Mouse (Mus musculus) CH12.LX (cell line): ENCODE results near the gene Fkbp4. TPM values are rescaled to one million over a fixed set of nuclear protein-coding genes. Genes with fewer than 3 reads are reported as not detected.

Experiments
- DNase-seq: peaks from one replicate; pipeline ENCODE4 v3.0.0-alpha.2; 2013; ENCODE audit errors: extremely low read depth
- H3K27ac ChIP-seq: 2 replicates; pipeline ENCODE4 v1.5.1; 2012; ENCODE audit warnings: low read depth, mild to moderate bottlenecking, control low read depth, moderate library complexity; ENCODE audit not compliant: insufficient read depth
- H3K27me3 ChIP-seq: replicated peaks from 2 replicates; pipeline ENCODE3; 2012; ENCODE audit warnings: inconsistent platforms
- H3K36me3 ChIP-seq, 2 experiments: replicated peaks in 1 of 2; 2 replicates each; pipeline versions ENCODE3 to v1.6.1; 2012; ENCODE audit warnings: inconsistent platforms in 1 of 2, low read length in 1 of 2, mild to moderate bottlenecking in 1 of 2, mixed read lengths in 1 of 2, moderate library complexity in 1 of 2; ENCODE audit not compliant: control insufficient read depth in 1 of 2, insufficient read depth in 1 of 2
- H3K4me1 ChIP-seq, 2 experiments: 2 replicates each; pipeline ENCODE4 v1.6.1; 2012; ENCODE audit warnings: inconsistent platforms in 1 of 2, moderate library complexity in 1 of 2; ENCODE audit not compliant: insufficient read depth in 2 of 2, control insufficient read depth in 1 of 2
- H3K4me2 ChIP-seq: 2 replicates; pipeline ENCODE4 v1.6.1; 2012; ENCODE audit warnings: low read depth, mild to moderate bottlenecking, control low read depth; ENCODE audit not compliant: poor library complexity, insufficient read depth, severe bottlenecking
- H3K4me3 ChIP-seq, 3 experiments: fragments of 150-350 bp in 1 of 3; sonication (generic) in 1 of 3; replicated peaks in 1 of 3; 2 replicates each; pipeline versions ENCODE3 to v1.5.1; 2011 to 2012; ENCODE audit warnings: low read depth in 2 of 3, low read length in 2 of 3, mild to moderate bottlenecking in 2 of 3, moderate library complexity in 2 of 3, control low read depth in 1 of 3, improper control_type of control experiment in 1 of 3, inconsistent platforms in 1 of 3, mixed read lengths in 1 of 3; ENCODE audit not compliant: poor library complexity in 1 of 3
- H3K79me2 ChIP-seq: replicated peaks from 2 replicates; pipeline ENCODE4 v1.6.1; 2012; ENCODE audit warnings: mild to moderate bottlenecking, moderate library complexity; ENCODE audit not compliant: control insufficient read depth, poor library complexity, insufficient read depth, severe bottlenecking; ENCODE audit errors: extremely low read depth
- H3K9ac ChIP-seq: 2 replicates; pipeline ENCODE4 v1.6.1; 2012; ENCODE audit warnings: low read depth, mild to moderate bottlenecking, control low read depth, moderate library complexity; ENCODE audit not compliant: insufficient read depth
- H3K9me3 ChIP-seq: replicated peaks from 2 replicates; pipeline ENCODE3; 2012; ENCODE audit warnings: low read length, inconsistent platforms, mixed read lengths
- ELF1 ChIP-seq: IDR thresholded peaks from 2 replicates; pipeline ENCODE4 v1.6.1; 2014; ENCODE audit warnings: low read depth, mild to moderate bottlenecking, inconsistent platforms, low read length, improper control_type of control experiment
- EP300 ChIP-seq: IDR thresholded peaks from 2 replicates; pipeline ENCODE4 v1.6.1; 2011; ENCODE audit warnings: low read length, improper control_type of control experiment
- ETS1 ChIP-seq: conservative IDR thresholded peaks from 2 replicates; pipeline ENCODE4 v1.6.1; 2012; ENCODE audit warnings: low read depth, mild to moderate bottlenecking, inconsistent platforms, low read length, improper control_type of control experiment, moderate library complexity
- JUN ChIP-seq: IDR thresholded peaks from 2 replicates; pipeline ENCODE4 v1.6.1; 2011; ENCODE audit warnings: low read depth, mild to moderate bottlenecking, low read length, improper control_type of control experiment, moderate library complexity; ENCODE audit not compliant: insufficient read depth
- KAT2A ChIP-seq: IDR thresholded peaks from 2 replicates; pipeline ENCODE4 v1.6.1; 2012; ENCODE audit warnings: low read length, improper control_type of control experiment, inconsistent platforms; ENCODE audit not compliant: insufficient replicate concordance
- MAFK ChIP-seq: IDR thresholded peaks from 2 replicates; pipeline ENCODE4 v1.6.1; 2011; ENCODE audit warnings: low read length, improper control_type of control experiment; ENCODE audit not compliant: insufficient replicate concordance
- MAZ ChIP-seq: IDR thresholded peaks from 2 replicates; pipeline ENCODE4 v1.6.1; 2012; ENCODE audit warnings: low read depth, mild to moderate bottlenecking, inconsistent platforms, low read length, improper control_type of control experiment, moderate library complexity
- MYC ChIP-seq: IDR thresholded peaks from 2 replicates; pipeline ENCODE4 v1.6.1; 2011; ENCODE audit warnings: low read depth, mild to moderate bottlenecking, improper control_type of control experiment, low read length
- NELFE ChIP-seq: IDR thresholded peaks from 2 replicates; pipeline ENCODE4 v1.6.1; 2011; ENCODE audit warnings: low read depth, low read length, improper control_type of control experiment
- NRF1 ChIP-seq: IDR thresholded peaks from 2 replicates; pipeline ENCODE4 v1.6.1; 2014; ENCODE audit warnings: low read depth, mild to moderate bottlenecking, inconsistent platforms, low read length, improper control_type of control experiment, moderate library complexity
- PAX5 ChIP-seq: IDR thresholded peaks from 2 replicates; pipeline ENCODE4 v1.6.1; 2012; ENCODE audit warnings: low read length, inconsistent platforms, mixed read lengths
- POLR2A ChIP-seq: IDR thresholded peaks from 2 replicates; pipeline ENCODE4 v1.6.1; 2011; ENCODE audit warnings: low read depth, mild to moderate bottlenecking, improper control_type of control experiment, low read length
- RAD21 ChIP-seq: IDR thresholded peaks from 2 replicates; pipeline ENCODE4 v1.6.1; 2011; ENCODE audit warnings: low read depth, mild to moderate bottlenecking, low read length, improper control_type of control experiment, moderate library complexity
- RCOR1 ChIP-seq: conservative IDR thresholded peaks from 2 replicates; pipeline ENCODE4 v1.6.1; 2012; ENCODE audit warnings: low read depth, mild to moderate bottlenecking, inconsistent platforms, low read length, improper control_type of control experiment
- SMC3 ChIP-seq: IDR thresholded peaks from 2 replicates; pipeline ENCODE4 v1.6.1; 2011; ENCODE audit warnings: low read depth, low read length, improper control_type of control experiment
- TCF12 ChIP-seq: IDR thresholded peaks from 2 replicates; pipeline ENCODE4 v1.6.1; 2014; ENCODE audit warnings: low read depth, mild to moderate bottlenecking, inconsistent platforms, low read length, improper control_type of control experiment
- UBTF ChIP-seq: IDR thresholded peaks from 2 replicates; pipeline ENCODE4 v1.6.1; 2012; ENCODE audit warnings: low read depth, mild to moderate bottlenecking, inconsistent platforms, low read length, improper control_type of control experiment, moderate library complexity
- USF1 ChIP-seq: IDR thresholded peaks from 2 replicates; pipeline ENCODE4 v1.6.1; 2014; ENCODE audit warnings: low read depth, mild to moderate bottlenecking, inconsistent platforms, low read length, improper control_type of control experiment
- USF2 ChIP-seq: conservative IDR thresholded peaks from 2 replicates; pipeline ENCODE4 v1.6.1; 2011; ENCODE audit warnings: low read depth, low read length, improper control_type of control experiment
- dilution Hi-C: fragments of 300-500 bp; cut with MboI; formaldehyde crosslinking; loops from 2 replicates; pipeline ENCODE4 v1.14.3; 2020; ENCODE audit warnings: low sequenced_read_pairs; ENCODE audit not compliant: extremely low pct_unique_long_range_greater_than_20kb, extremely low pct_ligation_motif_present
- in situ Hi-C: fragments of 300-500 bp; cut with MboI; formaldehyde crosslinking; loops from 3 replicates; pipeline ENCODE4 v1.14.3; 2019; ENCODE audit warnings: low sequenced_read_pairs, low pct_ligation_motif_present, low pct_unique_long_range_greater_than_20kb, mixed read lengths
- polyA plus RNA-seq: library from polyadenylated mRNA; unstranded; fragments of >175 nt; gene quantifications from 2 replicates; pipeline ENCODE4 v1.2.1, GENCODE M21; 2012; ENCODE audit warnings: low read depth; ENCODE audit not compliant: insufficient read length
- total RNA-seq, 2 experiments: library from RNA; depleted of rRNA; stranded (reverse); fragments of 300-350 nt in 1 of 2; fragments of >200 nt in 1 of 2; gene quantifications; 2 replicates each; pipeline ENCODE4 v1.2.3; 2012 to 2014

Gene Fkbp4
- total and polyA plus RNA-seq, 3 experiments, result 198 to 304 (median 265) TPM

DNA sequence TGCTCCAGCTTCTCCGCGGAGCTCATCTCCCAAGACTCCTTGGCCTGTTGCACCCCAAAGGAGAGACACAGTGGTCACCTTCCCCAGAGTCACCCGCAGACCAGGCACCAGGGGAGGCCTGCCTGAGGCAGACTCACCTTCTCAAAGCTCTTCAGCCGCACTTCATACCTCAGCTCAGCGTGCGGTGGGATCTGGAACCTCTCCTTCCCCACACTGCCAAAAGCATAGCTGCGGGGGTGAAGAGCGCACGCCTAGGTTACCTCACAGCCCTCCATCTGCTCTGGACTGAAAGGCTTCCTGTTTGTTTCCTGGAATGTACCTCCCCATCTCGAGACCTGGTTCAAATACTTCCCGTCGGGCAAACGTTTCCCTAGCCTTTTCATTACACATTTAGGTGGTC lies 4.9 kb downstream of the Fkbp4 start:
- dilution Hi-C loops, result no loop called here
- in situ Hi-C loops, result no loop called here
- no peak overlapping the region for H3K4me2 ChIP-seq
- H3K9me3 ChIP-seq, result no peaks in the 10 kb centered on the region
- H3K27ac ChIP-seq, result no peak overlapping the region
- peaks cover 0 to 11% of the 10 kb centered on the region in 2 experiments; a peak in 2 of 4 replicates for H3K4me1 ChIP-seq
- peaks cover 27% of the 10 kb centered on the region for H3K79me2 ChIP-seq
- no peak overlapping the region for H3K4me3 ChIP-seq
- H3K36me3 ChIP-seq, result peaks cover 64 to 78% of the 10 kb centered on the region in 2 experiments
- H3K9ac ChIP-seq, result no peak overlapping the region
- TF ChIP-seq MAZ, result no peak
- TF ChIP-seq SMC3, result no peak
- TF ChIP-seq RCOR1, result no peak
- TF ChIP-seq, all 38 proteins: peak for 0
- DNase-seq, result no peak
- H3K27me3 ChIP-seq, result no peaks in the 10 kb centered on the region

- dilution Hi-C loops (no loop called here), in situ Hi-C loops (no loop called here)
- Histone ChIP-seq H3K27me3 (no peaks in the 10 kb centered on the region), H3K79me2 (peaks cover 18% of the 10 kb centered on the region), H3K36me3 (peaks cover 64 to 88% of the 10 kb centered on the region in 2 experiments), H3K9me3 (no peaks in the 10 kb centered on the region), H3K9ac (no peak overlapping the region), H3K27ac (no peak overlapping the region), H3K4me3 (no peak overlapping the region), H3K4me2 (no peak overlapping the region), H3K4me1 (peaks cover 0 to 11% of the 10 kb centered on the region in 2 experiments; a peak in 2 of 4 replicates)
- no peak for DNase-seq
- TF ChIP-seq RAD21 (no peak), POLR2A (no peak), EP300 (no peak), JUN (no peak), KAT2A (no peak), TCF12 (no peak), UBTF (no peak), NELFE (no peak), MAFK (no peak), NRF1 (no peak)
Measured at GRCm38 (mm10) chr6:128432356-128432915, 6.0 kb downstream of the Fkbp4 start.

DNA sequence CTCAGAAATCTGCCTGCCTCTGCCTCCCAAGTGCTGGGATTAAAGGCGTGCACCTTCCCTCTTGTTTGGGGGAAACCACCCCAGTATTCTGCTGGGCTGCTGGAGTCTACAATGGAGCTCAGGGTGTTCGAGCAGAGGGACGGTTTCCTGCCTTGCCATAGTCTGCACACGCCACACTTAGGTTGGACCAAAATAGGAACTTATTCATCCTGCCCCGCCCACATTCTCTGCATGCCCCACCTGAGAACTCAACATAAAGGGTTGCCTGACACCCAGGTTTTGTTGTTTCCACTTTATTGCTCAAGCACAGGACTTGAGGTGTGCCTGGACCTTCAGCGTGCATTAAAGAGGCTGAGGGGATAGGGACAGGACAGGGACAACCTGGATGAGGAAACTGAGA lies 8.7 kb downstream of the Fkbp4 start:
- no peaks in the 10 kb centered on the region for H3K79me2 ChIP-seq
- no peak overlapping the region for H3K9ac ChIP-seq
- no peak overlapping the region for H3K27ac ChIP-seq
- no peaks in the 10 kb centered on the region for H3K9me3 ChIP-seq
- dilution Hi-C loops (no loop called here), in situ Hi-C loops (no loop called here)
- H3K4me3 ChIP-seq, result no peak overlapping the region
- no peaks in the 10 kb centered on the region for H3K27me3 ChIP-seq
- peaks cover 0 to 4% of the 10 kb centered on the region in 2 experiments; a peak in 2 of 4 replicates for H3K4me1 ChIP-seq
- peaks cover 48 to 80% of the 10 kb centered on the region in 2 experiments for H3K36me3 ChIP-seq
- no peak for DNase-seq
- TF ChIP-seq RAD21 (no peak), ELF1 (no peak), MYC (no peak), USF1 (no peak), UBTF (no peak), JUN (no peak), USF2 (no peak), PAX5 (no peak), ETS1 (no peak)
- TF ChIP-seq, all 38 proteins: peak for 0
- no peak overlapping the region for H3K4me2 ChIP-seq
